In the genomic region with DNA sequence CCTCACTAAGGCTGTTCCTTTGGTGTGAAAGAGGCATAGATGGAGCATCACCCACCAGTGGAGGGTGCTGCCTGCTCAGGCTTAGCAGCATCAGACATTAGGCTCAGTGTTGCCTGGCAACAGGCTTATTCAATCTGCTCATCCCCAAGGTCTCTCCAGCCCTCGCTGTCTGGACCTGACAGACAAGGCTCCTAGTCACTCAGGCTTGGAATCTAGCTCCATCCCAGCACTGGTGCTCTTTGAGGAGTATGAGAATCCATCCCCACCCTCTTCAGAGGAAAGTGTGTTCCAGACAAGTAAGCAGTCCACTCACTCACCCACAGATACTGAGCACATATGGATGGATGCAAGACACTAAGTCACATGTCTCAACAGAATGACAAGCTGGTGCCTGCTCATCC, we compare ENCODE assay signal across 13 mouse cellular contexts. TPM values are rescaled to one million over a fixed set of nuclear protein-coding genes. Genes with fewer than 3 reads are reported as not detected.
DNase-seq lines count a peak whose midpoint lies in the region; ATAC-seq and TF ChIP-seq lines count a peak whose summit lies in the region.
"Had no signal": no experiment of that assay in that cellular context is flagged by ENCODE, and none has a peak within 500 bp of the region (broad histone marks: within the 10 kb centered on the region; RNA-seq: fewer than 3 reads in every experiment).

No protein-coding gene starts in this region.

- intact Hi-C loops in left cerebral cortex, postnatal 14 days (cut with DNase I), result no loop called here

- no peak overlapping the region for H3K9ac ChIP-seq in heart, embryonic 12.5 days
- no peak overlapping the region for H3K9ac ChIP-seq in forebrain, postnatal 0 days

- no peak overlapping the region for H3K4me3 ChIP-seq in heart, embryonic 12.5 days
- H3K4me3 ChIP-seq in forebrain, postnatal 0 days (ENCODE audit: low read depth, low read length), result no peak overlapping the region
- H3K4me3 ChIP-seq: limb, embryonic 10.5 days had no signal

- H3K9me3 ChIP-seq in heart, embryonic 12.5 days (replicated peaks), result no peaks in the 10 kb centered on the region
- H3K9me3 ChIP-seq in forebrain, postnatal 0 days (ENCODE audit: low read length), result no peaks in the 10 kb centered on the region
- H3K9me3 ChIP-seq: limb, embryonic 10.5 days had no signal

- H3K27ac ChIP-seq in heart, embryonic 12.5 days (ENCODE audit: poor library complexity, severe bottlenecking), result no peak overlapping the region
- no peak overlapping the region for H3K27ac ChIP-seq in forebrain, postnatal 0 days (ENCODE audit: low read depth, low read length)
- H3K27ac ChIP-seq: limb, embryonic 10.5 days had no signal

- no peak for ATAC-seq in heart, embryonic 12.5 days (ENCODE audit: insufficient number of reproducible peaks, low FRiP score)
- ATAC-seq in forebrain, postnatal 0 days, result peak; percentile 94
- no peak for ATAC-seq in erythroid progenitor cell, adult 5-6 weeks (replicated peaks; ENCODE audit: low FRiP score, poor library complexity, severe bottlenecking)

- no peak overlapping the region for H3K4me2 ChIP-seq in heart, embryonic 12.5 days
- no peak overlapping the region for H3K4me2 ChIP-seq in forebrain, postnatal 0 days (ENCODE audit: low read depth)

- no peaks in the 10 kb centered on the region for H3K36me3 ChIP-seq in heart, embryonic 12.5 days
- H3K36me3 ChIP-seq in forebrain, postnatal 0 days (ENCODE audit: insufficient read depth), result no peaks in the 10 kb centered on the region
- H3K36me3 ChIP-seq: limb, embryonic 10.5 days had no signal

- no peaks in the 10 kb centered on the region for H3K4me1 ChIP-seq in heart, embryonic 12.5 days (replicated peaks)
- H3K4me1 ChIP-seq in forebrain, postnatal 0 days (ENCODE audit: insufficient read depth), result no peaks in the 10 kb centered on the region
- H3K4me1 ChIP-seq: limb, embryonic 10.5 days had no signal

- peak; percentile 64 for TF ChIP-seq CTCF in forebrain, postnatal 0 days (IDR thresholded peaks at IDR 0.05; ENCODE audit: low read depth)

- DNase-seq in heart, adult 11 months, result peak; percentile 58
- DNase-seq in forebrain, postnatal 0 days, result peak; percentile 63
- DNase-seq in left cerebral cortex, postnatal 14 days (ENCODE audit: low spot score in 2 of 2), result peak; percentile 40 to 53
- DNase-seq in retina, postnatal 7 days (ENCODE audit: low read depth, low spot score), result peak; percentile 23
- DNase-seq in adipocyte (ENCODE audit: low spot score), result no peak
- no peak for DNase-seq in cerebellum, adult 11 months
- DNase-seq: cerebellum, adult 9-11 months; lung, postnatal 14 days; thymus, adult 2 months had no signal

- 38% methylated on average over 1 of the region's 1 CpGs for WGBS in heart, embryonic 12.5 days
- 22% methylated on average over 1 of the region's 1 CpGs for WGBS in forebrain, postnatal 0 days

- H3K27me3 ChIP-seq in heart, embryonic 12.5 days (replicated peaks), result no peaks in the 10 kb centered on the region
- no peaks in the 10 kb centered on the region for H3K27me3 ChIP-seq in forebrain, postnatal 0 days (ENCODE audit: insufficient read depth, low read length)

RNA-seq across cellular contexts. Expression of a gene that starts 22.8 kb away (rescaled TPM):
- polyA plus RNA-seq in heart, embryonic 12.5 days (2016; fragmentation: Nextera tagmentation; extraction: Ambion mirVana), result 0.09 and 0.15 TPM in 2 replicates
- 0.15 and 0.19 TPM in 2 replicates for total RNA-seq in forebrain, postnatal 0 days (2014; rRNA removed)
- 0.74 and 0.93 TPM in 2 replicates for polyA plus RNA-seq in forebrain, postnatal 0 days (2015; fragmentation: Nextera tagmentation; extraction: Ambion mirVana)
- total RNA-seq in left cerebral cortex, postnatal 14 days (2021), result under 1 TPM; 0.51 to 0.59 TPM
- total RNA-seq in erythroid progenitor cell, adult 5-6 weeks (2015; ENCODE audit: low replicate concordance), result not detected in 2 replicates
- not detected in 2 replicates for total RNA-seq in erythroid progenitor cell, adult 5-6 weeks (2017; ENCODE audit: low replicate concordance)
- total RNA-seq: hematopoietic stem cell, adult 5-6 weeks had no signal
- polyA plus RNA-seq: thymus, adult 2 months had no signal

Comparison
In these comparisons a context has a peak if more than half of its experiments do, and no peak if none do; other contexts are left out.
1. DNase-seq: peak in heart, adult 11 months (single experiment), forebrain, postnatal 0 days (single experiment), left cerebral cortex, postnatal 14 days (2 of 2) and retina, postnatal 7 days (single experiment); none in adipocyte (single experiment) and cerebellum, adult 11 months (single experiment).